Mouse (Mus musculus) CH12.LX (cell line): Measurements from ENCODE around the gene Fam240a. TPM values are rescaled to one million over a fixed set of nuclear protein-coding genes. Genes with fewer than 3 reads are reported as not detected.
A peak's percentile ranks its signal among the peaks of the same experiment; 100 is the strongest.

Source experiments
- DNase-seq: peaks from one replicate; pipeline ENCODE4 v3.0.0-alpha.2; 2013; ENCODE audit errors: extremely low read depth
- H3K27ac ChIP-seq: 2 replicates; pipeline ENCODE4 v1.5.1; 2012; ENCODE audit warnings: low read depth, mild to moderate bottlenecking, control low read depth, moderate library complexity; ENCODE audit not compliant: insufficient read depth
- H3K27me3 ChIP-seq: replicated peaks from 2 replicates; pipeline ENCODE3; 2012; ENCODE audit warnings: inconsistent platforms
- H3K36me3 ChIP-seq, 2 experiments: replicated peaks in 1 of 2; 2 replicates each; pipeline versions ENCODE3 to v1.6.1; 2012; ENCODE audit warnings: inconsistent platforms in 1 of 2, low read length in 1 of 2, mild to moderate bottlenecking in 1 of 2, mixed read lengths in 1 of 2, moderate library complexity in 1 of 2; ENCODE audit not compliant: control insufficient read depth in 1 of 2, insufficient read depth in 1 of 2
- H3K4me1 ChIP-seq, 2 experiments: 2 replicates each; pipeline ENCODE4 v1.6.1; 2012; ENCODE audit warnings: inconsistent platforms in 1 of 2, moderate library complexity in 1 of 2; ENCODE audit not compliant: insufficient read depth in 2 of 2, control insufficient read depth in 1 of 2
- H3K4me2 ChIP-seq: 2 replicates; pipeline ENCODE4 v1.6.1; 2012; ENCODE audit warnings: low read depth, mild to moderate bottlenecking, control low read depth; ENCODE audit not compliant: poor library complexity, insufficient read depth, severe bottlenecking
- H3K4me3 ChIP-seq, 3 experiments: fragments of 150-350 bp in 1 of 3; sonication (generic) in 1 of 3; replicated peaks in 1 of 3; 2 replicates each; pipeline versions ENCODE3 to v1.5.1; 2011 to 2012; ENCODE audit warnings: low read depth in 2 of 3, low read length in 2 of 3, mild to moderate bottlenecking in 2 of 3, moderate library complexity in 2 of 3, control low read depth in 1 of 3, improper control_type of control experiment in 1 of 3, inconsistent platforms in 1 of 3, mixed read lengths in 1 of 3; ENCODE audit not compliant: poor library complexity in 1 of 3
- H3K79me2 ChIP-seq: replicated peaks from 2 replicates; pipeline ENCODE4 v1.6.1; 2012; ENCODE audit warnings: mild to moderate bottlenecking, moderate library complexity; ENCODE audit not compliant: control insufficient read depth, poor library complexity, insufficient read depth, severe bottlenecking; ENCODE audit errors: extremely low read depth
- H3K9ac ChIP-seq: 2 replicates; pipeline ENCODE4 v1.6.1; 2012; ENCODE audit warnings: low read depth, mild to moderate bottlenecking, control low read depth, moderate library complexity; ENCODE audit not compliant: insufficient read depth
- H3K9me3 ChIP-seq: replicated peaks from 2 replicates; pipeline ENCODE3; 2012; ENCODE audit warnings: low read length, inconsistent platforms, mixed read lengths
- BHLHE40 ChIP-seq: IDR thresholded peaks from 2 replicates; pipeline ENCODE4 v1.6.1; 2011; ENCODE audit warnings: mild to moderate bottlenecking, low read depth, low read length, improper control_type of control experiment
- CHD1 ChIP-seq: IDR thresholded peaks from 2 replicates; pipeline ENCODE4 v1.6.1; 2012; ENCODE audit warnings: low read depth, low read length, improper control_type of control experiment, inconsistent platforms
- E2F4 ChIP-seq: IDR thresholded peaks from 2 replicates; pipeline ENCODE4 v1.6.1; 2011; ENCODE audit warnings: low read depth, low read length, improper control_type of control experiment; ENCODE audit not compliant: insufficient replicate concordance
- ELF1 ChIP-seq: IDR thresholded peaks from 2 replicates; pipeline ENCODE4 v1.6.1; 2014; ENCODE audit warnings: low read depth, mild to moderate bottlenecking, inconsistent platforms, low read length, improper control_type of control experiment
- EP300 ChIP-seq: IDR thresholded peaks from 2 replicates; pipeline ENCODE4 v1.6.1; 2011; ENCODE audit warnings: low read length, improper control_type of control experiment
- GABPA ChIP-seq: IDR thresholded peaks from 2 replicates; pipeline ENCODE4 v1.6.1; 2012; ENCODE audit warnings: low read depth, low read length, improper control_type of control experiment, inconsistent platforms; ENCODE audit not compliant: insufficient replicate concordance
- MAFK ChIP-seq: IDR thresholded peaks from 2 replicates; pipeline ENCODE4 v1.6.1; 2011; ENCODE audit warnings: low read length, improper control_type of control experiment; ENCODE audit not compliant: insufficient replicate concordance
- MAX ChIP-seq: IDR thresholded peaks from 2 replicates; pipeline ENCODE4 v1.6.1; 2011; ENCODE audit warnings: low read length, improper control_type of control experiment
- MEF2A ChIP-seq: IDR thresholded peaks from 2 replicates; pipeline ENCODE4 v1.6.1; 2014; ENCODE audit warnings: low read depth, mild to moderate bottlenecking, inconsistent platforms, low read length, improper control_type of control experiment, borderline replicate concordance
- NELFE ChIP-seq: IDR thresholded peaks from 2 replicates; pipeline ENCODE4 v1.6.1; 2011; ENCODE audit warnings: low read depth, low read length, improper control_type of control experiment
- SIN3A ChIP-seq: IDR thresholded peaks from 2 replicates; pipeline ENCODE4 v1.6.1; 2012; ENCODE audit warnings: low read length, improper control_type of control experiment, inconsistent platforms
- SMC3 ChIP-seq: IDR thresholded peaks from 2 replicates; pipeline ENCODE4 v1.6.1; 2011; ENCODE audit warnings: low read depth, low read length, improper control_type of control experiment
- TBP ChIP-seq: conservative IDR thresholded peaks from 2 replicates; pipeline ENCODE4 v1.6.1; 2011; ENCODE audit warnings: low read depth, low read length, improper control_type of control experiment
- UBTF ChIP-seq: IDR thresholded peaks from 2 replicates; pipeline ENCODE4 v1.6.1; 2012; ENCODE audit warnings: low read depth, mild to moderate bottlenecking, inconsistent platforms, low read length, improper control_type of control experiment, moderate library complexity
- USF1 ChIP-seq: IDR thresholded peaks from 2 replicates; pipeline ENCODE4 v1.6.1; 2014; ENCODE audit warnings: low read depth, mild to moderate bottlenecking, inconsistent platforms, low read length, improper control_type of control experiment
- ZNF384 ChIP-seq: IDR thresholded peaks from 2 replicates; pipeline ENCODE4 v1.6.1; 2012; ENCODE audit warnings: low read depth, low read length, improper control_type of control experiment, inconsistent platforms
- dilution Hi-C: fragments of 300-500 bp; cut with MboI; formaldehyde crosslinking; loops from 2 replicates; pipeline ENCODE4 v1.14.3; 2020; ENCODE audit warnings: low sequenced_read_pairs; ENCODE audit not compliant: extremely low pct_unique_long_range_greater_than_20kb, extremely low pct_ligation_motif_present
- in situ Hi-C: fragments of 300-500 bp; cut with MboI; formaldehyde crosslinking; loops from 3 replicates; pipeline ENCODE4 v1.14.3; 2019; ENCODE audit warnings: low sequenced_read_pairs, low pct_ligation_motif_present, low pct_unique_long_range_greater_than_20kb, mixed read lengths
- polyA plus RNA-seq: library from polyadenylated mRNA; unstranded; fragments of >175 nt; gene quantifications from 2 replicates; pipeline ENCODE4 v1.2.1, GENCODE M21; 2012; ENCODE audit warnings: low read depth; ENCODE audit not compliant: insufficient read length
- total RNA-seq, 2 experiments: library from RNA; depleted of rRNA; stranded (reverse); fragments of 300-350 nt in 1 of 2; fragments of >200 nt in 1 of 2; gene quantifications; 2 replicates each; pipeline ENCODE4 v1.2.3; 2012 to 2014

Fam240a gene
- total and polyA plus RNA-seq, 3 experiments, result not detected

- Histone ChIP-seq H3K79me2 (no peaks in the 10 kb centered on the region), H3K4me1 (peaks cover 4 to 28% of the 10 kb centered on the region in 2 experiments; a peak in 3 of 4 replicates)
- TF ChIP-seq USF1 (peak; percentile 10; the same call in 1 of the 2 replicates), MAFK (no peak)
- TF ChIP-seq, all 38 proteins: peak for 1
- H3K9ac ChIP-seq, result no peak overlapping the region
- no peaks in the 10 kb centered on the region for H3K27me3 ChIP-seq
- H3K36me3 ChIP-seq, result peaks cover 0 to 72% of the 10 kb centered on the region in 2 experiments
- dilution Hi-C loops, result no loop called here
- no peak overlapping the region for H3K27ac ChIP-seq
- DNase-seq, result no peak
- H3K4me3 ChIP-seq, result no peak overlapping the region
- no peak overlapping the region for H3K4me2 ChIP-seq
- no peaks in the 10 kb centered on the region for H3K9me3 ChIP-seq
- in situ Hi-C loops, result no loop called here
These were observed 20.1 kb downstream of the Fam240a start for GRCm38 (mm10) chr9:110896595-110896994.

GRCm38 (mm10) chr9:110895994-110896393 lies 20.7 kb downstream of the Fam240a start:
- Histone ChIP-seq H3K4me3 (no peak overlapping the region), H3K9me3 (no peaks in the 10 kb centered on the region), H3K27me3 (no peaks in the 10 kb centered on the region), H3K36me3 (peaks cover 0 to 78% of the 10 kb centered on the region in 2 experiments), H3K9ac (no peak overlapping the region), H3K27ac (no peak overlapping the region), H3K4me2 (no peak overlapping the region), H3K79me2 (no peaks in the 10 kb centered on the region), H3K4me1 (peaks cover 4 to 34% of the 10 kb centered on the region in 2 experiments; a peak in 3 of 4 replicates)
- DNase-seq, result no peak
- in situ Hi-C loops (no loop called here), dilution Hi-C loops (no loop called here)
- TF ChIP-seq TBP (no peak), MAX (no peak), ELF1 (no peak), MEF2A (no peak), CHD1 (no peak), GABPA (no peak), E2F4 (no peak), SMC3 (no peak), EP300 (no peak), SIN3A (no peak), NELFE (no peak), USF1 (no peak), BHLHE40 (no peak), ZNF384 (no peak), UBTF (no peak)
